Mouse (Mus musculus): ENCODE measurements around the gene Btbd35f22. TPM values are rescaled to one million over a fixed set of nuclear protein-coding genes. Genes with fewer than 3 reads are reported as not detected.
"Not testable (repeated sequence)": the region's sequence is repeated elsewhere in the genome, so short reads cannot be mapped to it uniquely, and the experiment has no call there.

Gene Btbd35f22
- polyA plus RNA-seq (2016; fragmentation: Nextera tagmentation; extraction: Ambion mirVana) = not detected in 2 replicates

GRCm38 (mm10) chrX:32047529-32047928, at the start of gene Btbd35f22:
Gene Btbd35f22, plus strand, starts transcription at chrX:32047829.
- not testable (repeated sequence) for DNase-seq (ENCODE audit: low spot score); H3K9me3 ChIP-seq (replicated peaks); H3K4me1 ChIP-seq; H3K4me3 ChIP-seq; H3K36me3 ChIP-seq; H3K27me3 ChIP-seq (ENCODE audit: low read depth, poor library complexity, severe bottlenecking); H3K27ac ChIP-seq
- no CpG with 5 or more reads among the region's 3 CpGs for WGBS

Other genes with a start within 250 kb of the Btbd35f22 start
- gene Gm21637, start 85.8 kb upstream of the Btbd35f22 start, polyA plus RNA-seq (2016; fragmentation: Nextera tagmentation; extraction: Ambion mirVana) = not detected in 2 replicates
- not detected in 2 replicates for gene Btbd35f2, start 230.6 kb downstream of the Btbd35f22 start, polyA plus RNA-seq (2016; fragmentation: Nextera tagmentation; extraction: Ambion mirVana)